Mouse (Mus musculus): ENCODE measurements around the gene Aak1. TPM values are rescaled to one million over a fixed set of nuclear protein-coding genes. Genes with fewer than 3 reads are reported as not detected.

Gene Aak1
- total RNA-seq, 2 experiments from 2014 or later: 276 to 295 TPM

- no peak for DNase-seq (ENCODE audit: low spot score in 2 of 2)
Observed at GRCm38 (mm10) chr6:86950733-86951255, 101.5 kb downstream of the Aak1 start.

- DNase-seq (ENCODE audit: low spot score in 2 of 2): peak; percentile 19 to 23
Observed at GRCm38 (mm10) chr6:86955741-86956140, 106.4 kb downstream of the Aak1 start.

GRCm38 (mm10) chr6:86956206-86956605, 106.9 kb downstream of the Aak1 start:
- no peak for DNase-seq (ENCODE audit: low spot score in 2 of 2)

GRCm38 (mm10) chr6:86959006-86959405, 109.7 kb downstream of the Aak1 start:
- DNase-seq (ENCODE audit: low spot score in 2 of 2): no peak

- DNase-seq (ENCODE audit: low spot score in 2 of 2): no peak
Observed at GRCm38 (mm10) chr6:86963987-86964685, 114.8 kb downstream of the Aak1 start.

GRCm38 (mm10) chr6:86967166-86967565, 117.8 kb downstream of the Aak1 start:
- no peak for DNase-seq (ENCODE audit: low spot score in 2 of 2)

GRCm38 (mm10) chr6:86973956-86974355, 124.6 kb downstream of the Aak1 start:
- no peak for DNase-seq (ENCODE audit: low spot score in 2 of 2)

- DNase-seq (ENCODE audit: low spot score in 2 of 2): no peak
Observed at GRCm38 (mm10) chr6:86978156-86978908, 129.0 kb downstream of the Aak1 start.

GRCm38 (mm10) chr6:86978909-86979265, 129.6 kb downstream of the Aak1 start:
- DNase-seq (ENCODE audit: low spot score in 2 of 2): no peak

GRCm38 (mm10) chr6:86981206-86981605, 131.9 kb downstream of the Aak1 start:
- no peak for DNase-seq (ENCODE audit: low spot score in 2 of 2)

- no peak for DNase-seq (ENCODE audit: low spot score in 2 of 2)
Observed at GRCm38 (mm10) chr6:86985314-86986106, 136.2 kb downstream of the Aak1 start.

- DNase-seq (ENCODE audit: low spot score in 2 of 2): no peak
Observed at GRCm38 (mm10) chr6:86989576-86989975, 140.3 kb downstream of the Aak1 start.

GRCm38 (mm10) chr6:86991041-86991440, 141.7 kb downstream of the Aak1 start:
- no peak for DNase-seq (ENCODE audit: low spot score in 2 of 2)

GRCm38 (mm10) chr6:86992349-86992748, 143.0 kb downstream of the Aak1 start:
- DNase-seq (ENCODE audit: low spot score in 2 of 2): no peak

- no peak for DNase-seq (ENCODE audit: low spot score in 2 of 2)
Observed at GRCm38 (mm10) chr6:86994254-86994653, 144.9 kb downstream of the Aak1 start.

GRCm38 (mm10) chr6:86996629-86997307, 147.5 kb downstream of the Aak1 start:
- peak; percentile 13 to 26 for DNase-seq (ENCODE audit: low spot score in 2 of 2)

GRCm38 (mm10) chr6:86997360-86997759, 148.0 kb downstream of the Aak1 start:
- no peak for DNase-seq (ENCODE audit: low spot score in 2 of 2)

GRCm38 (mm10) chr6:87001995-87002394, 152.7 kb downstream of the Aak1 start:
- no peak for DNase-seq (ENCODE audit: low spot score in 2 of 2)

GRCm38 (mm10) chr6:87002521-87003055, 153.3 kb downstream of the Aak1 start:
- DNase-seq (ENCODE audit: low spot score in 2 of 2): peak; percentile 83 to 86

GRCm38 (mm10) chr6:87004099-87004498, 154.8 kb downstream of the Aak1 start:
- DNase-seq (ENCODE audit: low spot score in 2 of 2): no peak

- DNase-seq (ENCODE audit: low spot score in 2 of 2): no peak
Observed at GRCm38 (mm10) chr6:87005577-87005976, 156.3 kb downstream of the Aak1 start.

Measured in layer of hippocampus, postnatal 10 days (tissue).